Mouse (Mus musculus) frontal cortex, adult 2 months (tissue): ENCODE measurements around the gene Hist1h2ak. TPM values are rescaled to one million over a fixed set of nuclear protein-coding genes. Genes with fewer than 3 reads are reported as not detected.

ENCODE experiments used
- DNase-seq, 2 experiments: peaks; one replicate each; pipeline ENCODE4 v3.0.0; 2022; ENCODE audit warnings: low spot score in 1 of 2; ENCODE audit errors: extremely low spot score in 1 of 2
- polyA plus RNA-seq: library from polyadenylated mRNA; depleted of rRNA; stranded (reverse); fragments of >200 nt; gene quantifications from 2 replicates; pipeline ENCODE4 v1.2.3, GENCODE M21; 2012

Gene Hist1h2ak
- polyA plus RNA-seq, 1 experiment, result 1.1 TPM

- DNase-seq, result peak; percentile 78 to 89
These were observed 25.5 kb upstream of the Hist1h2ak start for GRCm38 (mm10) chr13:21778814-21779766.

- DNase-seq, result no peak
These were observed 2.1 kb upstream of the Hist1h2ak start for GRCm38 (mm10) chr13:21755707-21756106.

GRCm38 (mm10) chr13:21754294-21755001 lies 821 bp upstream of the Hist1h2ak start:
- peak in 1 of 2 experiments; percentile 51 for DNase-seq

- DNase-seq, result peak in 1 of 2 experiments; percentile 15
These were observed 540 bp downstream of the Hist1h2ak start for GRCm38 (mm10) chr13:21753051-21753523.

- no peak for DNase-seq
These were observed 1.3 kb downstream of the Hist1h2ak start for GRCm38 (mm10) chr13:21752356-21752755.

GRCm38 (mm10) chr13:21751827-21752226 lies 1.8 kb downstream of the Hist1h2ak start:
- no peak for DNase-seq

- no peak for DNase-seq
These were observed 2.2 kb downstream of the Hist1h2ak start for GRCm38 (mm10) chr13:21751417-21751816.

GRCm38 (mm10) chr13:21750159-21751017 lies 3.2 kb downstream of the Hist1h2ak start, which contains the start of gene Hist1h4k:
Hist1h4k (minus strand) TSS chr13:21750505.
- DNase-seq, result peak; percentile 87 to 96

GRCm38 (mm10) chr13:21749387-21750158 lies 4.1 kb downstream of the Hist1h2ak start:
- DNase-seq, result no peak

GRCm38 (mm10) chr13:21745006-21745405 lies 8.6 kb downstream of the Hist1h2ak start:
- DNase-seq, result no peak

- DNase-seq, result peak; percentile 72 to 85
These were observed 18.5 kb downstream of the Hist1h2ak start, which contains the start of gene Hist1h4j for GRCm38 (mm10) chr13:21734906-21735767. Hist1h4j (plus strand) TSS chr13:21735064.

- peak; percentile 58 to 89 for DNase-seq
These were observed 19.4 kb downstream of the Hist1h2ak start for GRCm38 (mm10) chr13:21734010-21734905.

GRCm38 (mm10) chr13:21733466-21733865 lies 20.2 kb downstream of the Hist1h2ak start:
- no peak for DNase-seq

- no peak for DNase-seq
These were observed 24.1 kb downstream of the Hist1h2ak start for GRCm38 (mm10) chr13:21729544-21729943.

GRCm38 (mm10) chr13:21727948-21728572 lies 25.6 kb downstream of the Hist1h2ak start:
- no peak for DNase-seq

GRCm38 (mm10) chr13:21722993-21723836 lies 30.4 kb downstream of the Hist1h2ak start:
- no peak for DNase-seq
